8 mouse cellular contexts compared by ENCODE assay signal in genomic region chr15:77928673-77929331, GRCm38 (mm10). TPM values are rescaled to one million over a fixed set of nuclear protein-coding genes. Genes with fewer than 3 reads are reported as not detected.
DNase-seq lines count a peak whose midpoint lies in the region; ATAC-seq and TF ChIP-seq lines count a peak whose summit lies in the region.

Gene Txn2, minus strand, starts transcription at chr15:77929006.

- no peaks in the 10 kb centered on the region for H3K9me3 ChIP-seq in embryonic facial prominence, embryonic 13.5 days
- no peaks in the 10 kb centered on the region for H3K9me3 ChIP-seq in limb, embryonic 12.5 days
- H3K9me3 ChIP-seq in midbrain, embryonic 15.5 days = no peaks in the 10 kb centered on the region

- peak within 1 kb of the TSS; percentile 85 for H3K9ac ChIP-seq in embryonic facial prominence, embryonic 13.5 days
- H3K9ac ChIP-seq in limb, embryonic 12.5 days (replicated peaks) = peak within 1 kb of the TSS; percentile 73
- peak within 1 kb of the TSS; percentile 94 for H3K9ac ChIP-seq in midbrain, embryonic 15.5 days

- H3K27me3 ChIP-seq in embryonic facial prominence, embryonic 13.5 days = no peaks in the 10 kb centered on the region
- H3K27me3 ChIP-seq in kidney, adult 2 months (replicated peaks; ENCODE audit: control insufficient read depth, insufficient read depth, low read length) = no peaks in the 10 kb centered on the region
- H3K27me3 ChIP-seq in limb, embryonic 12.5 days = no peaks in the 10 kb centered on the region
- H3K27me3 ChIP-seq in midbrain, embryonic 15.5 days (replicated peaks) = no peaks in the 10 kb centered on the region
- H3K27me3 ChIP-seq in spleen, adult 2 months (ENCODE audit: control insufficient read depth, insufficient read depth, low read length) = no peaks in the 10 kb centered on the region

- WGBS in embryonic facial prominence, embryonic 13.5 days = under 1% methylated on average over 34 of the region's 34 CpGs
- WGBS in kidney, adult 2 months = 0% methylated on average over 34 of the region's 34 CpGs
- 0% methylated on average over 34 of the region's 34 CpGs for WGBS in limb, embryonic 12.5 days
- WGBS in midbrain, embryonic 15.5 days = 0% methylated on average over 34 of the region's 34 CpGs
- WGBS in spleen, adult 2 months = under 1% methylated on average over 34 of the region's 34 CpGs

- peak within 1 kb of the TSS; percentile 94 for H3K27ac ChIP-seq in embryonic facial prominence, embryonic 13.5 days
- H3K27ac ChIP-seq in kidney, adult 2 months (ENCODE audit: insufficient read depth, low read depth, low read length) = peak within 1 kb of the TSS; percentile 92
- peak within 1 kb of the TSS; percentile 87 for H3K27ac ChIP-seq in limb, embryonic 12.5 days
- H3K27ac ChIP-seq in midbrain, embryonic 15.5 days = peak within 1 kb of the TSS; percentile 98
- peak within 1 kb of the TSS; percentile 83 for H3K27ac ChIP-seq in spleen, adult 2 months (ENCODE audit: insufficient read depth, low read length)

- peak within 1 kb of the TSS; percentile 81 for H3K4me3 ChIP-seq in embryonic facial prominence, embryonic 13.5 days
- H3K4me3 ChIP-seq in kidney, adult 2 months (ENCODE audit: insufficient read depth, low read depth, low read length) = peak within 1 kb of the TSS; percentile 79
- peak within 1 kb of the TSS; percentile 71 for H3K4me3 ChIP-seq in limb, embryonic 12.5 days (replicated peaks)
- H3K4me3 ChIP-seq in midbrain, embryonic 15.5 days = peak within 1 kb of the TSS; percentile 95
- H3K4me3 ChIP-seq in spleen, adult 2 months (ENCODE audit: extremely low read depth, insufficient read depth, insufficient read length) = peak within 1 kb of the TSS; percentile 82

- ATAC-seq in embryonic facial prominence, embryonic 13.5 days (ENCODE audit: insufficient number of reproducible peaks, insufficient read depth, low FRiP score, low TSS enrichment, low read depth) = peak; percentile 95
- ATAC-seq in limb, embryonic 12.5 days (ENCODE audit: insufficient number of reproducible peaks, insufficient read depth, low FRiP score, low TSS enrichment, low read depth) = peak; percentile 93
- peak; percentile 97 for ATAC-seq in midbrain, embryonic 15.5 days (replicated peaks)

- TF ChIP-seq POLR2A in kidney, adult 2 months (IDR thresholded peaks at IDR 0.05; ENCODE audit: low read depth, low read length) = peak; percentile 56
- peak; percentile 78 for TF ChIP-seq POLR2A in spleen, adult 2 months (IDR thresholded peaks at IDR 0.05; ENCODE audit: low read depth, low read length)

- peak; percentile 97 for DNase-seq in 3134 (ENCODE audit: extremely low read depth, insufficient read length, low spot score)
- peak; percentile 96 to 97 for DNase-seq in adrenal gland, postnatal 36 days
- DNase-seq in heart, adult 18-20 months = peak; percentile 97 to 99
- DNase-seq in kidney, adult 2 months = peak; percentile 99
- peak; percentile 92 to 95 for DNase-seq in spleen, adult 2 months (ENCODE audit: low read depth in 1 of 2, low spot score in 2 of 2)

- peaks cover 33% of the 10 kb centered on the region for H3K36me3 ChIP-seq in embryonic facial prominence, embryonic 13.5 days
- H3K36me3 ChIP-seq in kidney, adult 2 months (ENCODE audit: control insufficient read depth, insufficient read depth, low read length) = no peaks in the 10 kb centered on the region; the same call in 1 of the 2 replicates
- H3K36me3 ChIP-seq in limb, embryonic 12.5 days = peaks cover 38% of the 10 kb centered on the region
- H3K36me3 ChIP-seq in midbrain, embryonic 15.5 days (replicated peaks) = peaks cover 5% of the 10 kb centered on the region; the same call in 1 of the 2 replicates
- peaks cover 8% of the 10 kb centered on the region for H3K36me3 ChIP-seq in spleen, adult 2 months (ENCODE audit: control insufficient read depth, insufficient read depth, low read length)

- TF ChIP-seq CTCF in kidney, adult 2 months (conservative IDR thresholded peaks at IDR 0.05; ENCODE audit: insufficient read depth, insufficient read length, low read depth, low read length) = no peak
- TF ChIP-seq CTCF in spleen, adult 2 months (IDR thresholded peaks at IDR 0.05; ENCODE audit: extremely low read depth, insufficient read depth, insufficient read length, insufficient replicate concordance) = no peak

- peaks cover 23% of the 10 kb centered on the region for H3K4me1 ChIP-seq in embryonic facial prominence, embryonic 13.5 days
- H3K4me1 ChIP-seq in kidney, adult 2 months (ENCODE audit: control insufficient read depth, insufficient read depth, low read length) = peaks cover 13% of the 10 kb centered on the region
- H3K4me1 ChIP-seq in limb, embryonic 12.5 days (replicated peaks) = peaks cover 18% of the 10 kb centered on the region
- peaks cover 28% of the 10 kb centered on the region for H3K4me1 ChIP-seq in midbrain, embryonic 15.5 days
- H3K4me1 ChIP-seq in spleen, adult 2 months (ENCODE audit: control insufficient read depth, insufficient read depth, insufficient read length) = peaks cover 5% of the 10 kb centered on the region; the same call in 1 of the 2 replicates

- H3K4me2 ChIP-seq in embryonic facial prominence, embryonic 13.5 days = peak within 1 kb of the TSS; percentile 84
- peak within 1 kb of the TSS; percentile 77 for H3K4me2 ChIP-seq in limb, embryonic 12.5 days
- H3K4me2 ChIP-seq in midbrain, embryonic 15.5 days = peak within 1 kb of the TSS; percentile 83

RNA-seq across cellular contexts. Expression of gene Txn2, which starts in this region (rescaled TPM):
- 100 to 1,000 TPM; 563 to 586 TPM for total RNA-seq in adrenal gland, postnatal 36 days (2021)
- polyA plus RNA-seq in embryonic facial prominence, embryonic 13.5 days (2015; fragmentation: Nextera tagmentation; extraction: Ambion mirVana) = 236 and 244 TPM in 2 replicates
- 100 to 1,000 TPM; 291 to 304 TPM for total RNA-seq in heart, adult 18-20 months (2021)
- 396 and 408 TPM in 2 replicates for polyA plus RNA-seq in kidney, adult 2 months (2012; rRNA removed)
- polyA plus RNA-seq in limb, embryonic 12.5 days (2016; fragmentation: Nextera tagmentation; extraction: Ambion mirVana) = 215 and 217 TPM in 2 replicates
- 203 and 229 TPM in 2 replicates for polyA plus RNA-seq in midbrain, embryonic 15.5 days (2015; fragmentation: Nextera tagmentation; extraction: Ambion mirVana)
- polyA plus RNA-seq in spleen, adult 2 months (2012; rRNA removed) = 115 and 139 TPM in 2 replicates

Comparison
In these comparisons a context has a peak if more than half of its experiments do, and no peak if none do; other contexts are left out.
1. Peak in every context shown above with its lines: DNase-seq, ATAC-seq, H3K4me3 ChIP-seq and H3K27ac ChIP-seq.